Mouse (Mus musculus): Measurements from ENCODE around the gene Gm42669. TPM values are rescaled to one million over a fixed set of nuclear protein-coding genes. Genes with fewer than 3 reads are reported as not detected.

The Gm42669 gene
- polyA plus RNA-seq, 1 experiment from 2014 or later: 0.26 TPM

DNA sequence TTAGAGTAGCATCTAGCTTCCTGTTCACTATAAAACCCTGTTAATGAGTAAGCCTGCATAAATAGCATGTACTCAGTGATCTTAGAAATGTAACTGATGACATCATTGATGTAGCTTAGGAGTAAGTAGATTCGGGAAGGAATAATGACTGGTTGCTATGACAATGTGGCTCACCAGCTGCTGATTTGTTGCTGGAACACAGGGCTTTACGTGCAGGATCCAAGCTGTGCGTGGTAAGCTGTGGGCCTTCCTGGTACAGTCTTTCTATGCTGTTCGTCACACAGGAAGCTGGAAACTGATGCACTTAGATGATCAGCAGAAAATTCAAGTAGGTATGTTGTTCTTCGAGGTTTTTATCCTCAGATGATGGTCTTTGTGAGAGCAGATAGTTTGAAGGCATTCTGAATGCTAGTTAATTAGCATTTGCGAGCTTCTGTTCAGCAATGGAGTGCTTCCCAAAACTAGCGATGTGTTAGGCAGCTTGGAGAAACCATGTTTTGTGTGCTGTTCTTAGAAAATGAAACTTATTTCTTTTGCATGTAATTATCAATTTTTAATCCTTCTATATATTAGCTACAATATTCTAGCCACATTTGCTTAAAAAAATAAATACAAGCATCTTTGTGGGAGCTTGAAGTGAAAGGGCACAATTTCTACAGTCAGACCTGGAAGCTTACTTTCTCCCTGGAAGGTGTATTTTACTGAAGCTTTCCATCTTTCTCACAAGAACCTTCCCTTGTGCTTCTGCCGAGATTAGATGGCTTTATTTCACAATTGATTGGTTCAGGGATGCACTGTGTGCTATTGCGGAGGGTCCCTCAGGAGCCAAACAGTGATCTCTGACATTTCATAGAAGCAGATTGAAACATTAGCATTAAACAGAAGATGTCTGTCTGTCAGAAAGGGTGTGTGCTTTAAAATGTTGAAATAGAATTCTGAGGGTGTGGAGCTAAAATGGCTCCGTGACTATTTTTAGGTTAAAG, 9.6 kb upstream of the Gm42669 start:
- Histone ChIP-seq H3K9me3 (replicated peaks) (0 out of 2 replicates have a peak, but pooled peaks cover 3% of the 10 kb centered on the region), H3K36me3 (no peaks in the 10 kb centered on the region), H3K27ac (no peak overlapping the region), H3K4me1 (replicated peaks) (no peaks in the 10 kb centered on the region), H3K4me2 (no peak overlapping the region), H3K27me3 (no peaks in the 10 kb centered on the region), H3K4me3 (no peak overlapping the region), H3K9ac (no peak overlapping the region)
- 73% methylated on average over 10 of the region's 10 CpGs for WGBS
- ATAC-seq (replicated peaks; ENCODE audit: insufficient number of reproducible peaks, insufficient read depth, low FRiP score, low read depth): no peak

DNA sequence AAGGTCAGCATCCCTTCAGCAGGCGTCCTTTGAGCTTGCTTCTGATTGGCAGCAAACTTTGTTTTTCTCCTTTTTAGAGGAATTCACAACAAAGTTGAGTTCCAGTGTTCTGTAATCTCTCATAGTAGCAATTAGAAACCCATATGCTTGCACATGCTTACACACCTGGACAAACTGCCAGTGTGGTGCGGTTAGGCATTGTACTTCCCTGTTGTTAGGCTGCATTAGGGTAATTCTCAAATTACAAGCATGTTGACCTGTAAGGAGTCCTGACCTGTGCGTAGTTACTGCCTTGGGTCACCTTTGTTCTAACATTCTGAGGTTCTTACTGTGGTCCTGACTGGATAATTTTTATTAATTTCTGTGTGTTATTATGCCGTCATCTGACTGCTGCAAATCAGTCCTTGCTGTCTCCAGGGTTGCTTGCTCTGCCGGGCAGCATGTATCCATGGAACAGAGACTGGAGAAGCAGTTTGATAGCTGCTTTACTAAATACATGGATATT, 8.6 kb upstream of the Gm42669 start:
- H3K9ac ChIP-seq: no peak overlapping the region
- H3K27me3 ChIP-seq: no peaks in the 10 kb centered on the region
- no peak overlapping the region for H3K27ac ChIP-seq
- 81% methylated on average over 5 of the region's 5 CpGs for WGBS
- no peak overlapping the region for H3K4me3 ChIP-seq
- H3K4me1 ChIP-seq (replicated peaks): no peaks in the 10 kb centered on the region
- ATAC-seq (replicated peaks; ENCODE audit: insufficient number of reproducible peaks, insufficient read depth, low FRiP score, low read depth): no peak
- H3K9me3 ChIP-seq (replicated peaks): 0 out of 2 replicates have a peak, but pooled peaks cover 3% of the 10 kb centered on the region
- no peaks in the 10 kb centered on the region for H3K36me3 ChIP-seq
- H3K4me2 ChIP-seq: no peak overlapping the region

DNA sequence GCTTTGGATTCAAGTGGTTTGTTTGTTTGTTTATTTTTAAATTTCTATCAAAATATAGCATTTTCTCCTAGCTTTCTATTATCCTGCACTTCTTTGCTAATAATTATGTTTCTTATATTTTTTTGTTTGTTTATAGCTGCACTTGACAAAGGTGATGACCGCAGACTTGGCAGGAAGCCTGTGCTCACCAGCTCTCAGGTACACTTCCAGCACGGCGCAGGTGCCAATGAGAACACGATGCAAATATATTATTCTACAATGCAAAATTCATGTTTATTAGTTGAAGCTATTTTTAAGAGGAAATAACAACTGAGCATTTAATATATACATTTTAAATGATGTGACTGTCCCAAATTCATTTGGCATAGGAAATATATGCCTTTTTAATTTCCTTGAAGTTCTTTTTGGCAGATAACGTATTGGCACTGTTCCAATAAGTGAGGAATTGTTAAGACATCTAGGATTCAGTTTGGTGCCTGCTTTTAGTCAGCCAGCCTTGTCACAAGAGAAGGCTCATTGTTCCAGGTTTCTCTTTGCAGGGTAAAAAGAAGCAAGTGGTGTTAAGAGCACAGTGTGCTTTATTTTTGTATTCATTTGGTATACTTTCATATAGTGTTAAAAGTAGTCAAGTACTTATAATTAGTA, 7.4 kb upstream of the Gm42669 start:
- H3K4me1 ChIP-seq (replicated peaks): no peaks in the 10 kb centered on the region
- ATAC-seq (replicated peaks; ENCODE audit: insufficient number of reproducible peaks, insufficient read depth, low FRiP score, low read depth): no peak
- H3K9me3 ChIP-seq (replicated peaks): no peaks in the 10 kb centered on the region
- H3K27me3 ChIP-seq: no peaks in the 10 kb centered on the region
- 85% methylated on average over 5 of the region's 5 CpGs for WGBS
- no peak overlapping the region for H3K9ac ChIP-seq
- H3K27ac ChIP-seq: no peak overlapping the region
- no peak overlapping the region for H3K4me2 ChIP-seq
- no peak overlapping the region for H3K4me3 ChIP-seq
- H3K36me3 ChIP-seq: no peaks in the 10 kb centered on the region

DNA sequence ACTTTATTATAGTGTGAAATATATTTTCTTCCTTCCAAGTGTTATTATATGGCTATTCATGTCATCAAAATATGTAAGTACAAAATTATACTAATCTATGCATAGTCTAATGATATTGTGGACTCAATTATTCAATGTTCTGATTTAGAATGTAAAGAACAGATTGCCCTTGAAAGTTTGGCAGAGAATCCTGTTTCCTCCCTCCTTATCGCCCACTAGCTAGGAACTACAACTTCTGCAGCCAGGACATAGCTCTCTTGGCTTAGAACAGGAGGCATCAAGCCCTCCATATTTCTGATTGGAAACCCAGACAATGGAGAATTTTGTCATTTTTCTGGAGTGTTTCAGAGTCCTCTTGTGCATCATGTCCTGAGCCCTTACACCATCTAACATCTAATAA, 6.7 kb upstream of the Gm42669 start:
- H3K9ac ChIP-seq: no peak overlapping the region
- no peaks in the 10 kb centered on the region for H3K27me3 ChIP-seq
- no peak overlapping the region for H3K27ac ChIP-seq
- ATAC-seq (replicated peaks; ENCODE audit: insufficient number of reproducible peaks, insufficient read depth, low FRiP score, low read depth): no peak
- H3K4me2 ChIP-seq: no peak overlapping the region
- H3K36me3 ChIP-seq: no peaks in the 10 kb centered on the region
- no peak overlapping the region for H3K4me3 ChIP-seq
- H3K4me1 ChIP-seq (replicated peaks): no peaks in the 10 kb centered on the region
- WGBS: 71% methylated on average over 1 of the region's 1 CpGs
- no peaks in the 10 kb centered on the region for H3K9me3 ChIP-seq (replicated peaks)

DNA sequence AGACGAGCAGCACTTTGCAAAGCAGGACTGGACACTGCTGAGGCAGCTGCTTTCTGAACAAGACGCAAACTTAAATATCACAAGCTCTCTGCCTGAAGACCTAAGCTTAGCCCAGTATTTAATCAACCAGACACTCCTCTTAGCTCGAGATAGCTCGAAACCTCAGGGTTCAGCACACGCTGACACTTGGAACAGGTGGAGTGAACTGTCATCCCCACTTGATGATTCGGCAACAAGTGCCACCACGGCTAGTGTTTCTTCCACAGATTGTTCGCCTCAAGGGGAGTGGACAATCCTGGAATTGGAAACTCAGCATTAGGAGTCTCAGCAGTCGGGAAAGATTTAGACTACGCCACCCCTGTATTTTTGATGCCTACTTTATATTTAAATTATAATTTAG, 3.1 kb downstream of the Gm42669 start:
- Histone ChIP-seq H3K4me1 (replicated peaks) (no peaks in the 10 kb centered on the region), H3K4me2 (no peak overlapping the region), H3K9ac (no peak overlapping the region), H3K27ac (no peak overlapping the region), H3K36me3 (no peaks in the 10 kb centered on the region), H3K27me3 (no peaks in the 10 kb centered on the region), H3K9me3 (replicated peaks) (no peaks in the 10 kb centered on the region), H3K4me3 (no peak overlapping the region)
- 78% methylated on average over 10 of the region's 10 CpGs for WGBS
- no peak for ATAC-seq (replicated peaks; ENCODE audit: insufficient number of reproducible peaks, insufficient read depth, low FRiP score, low read depth)

DNA sequence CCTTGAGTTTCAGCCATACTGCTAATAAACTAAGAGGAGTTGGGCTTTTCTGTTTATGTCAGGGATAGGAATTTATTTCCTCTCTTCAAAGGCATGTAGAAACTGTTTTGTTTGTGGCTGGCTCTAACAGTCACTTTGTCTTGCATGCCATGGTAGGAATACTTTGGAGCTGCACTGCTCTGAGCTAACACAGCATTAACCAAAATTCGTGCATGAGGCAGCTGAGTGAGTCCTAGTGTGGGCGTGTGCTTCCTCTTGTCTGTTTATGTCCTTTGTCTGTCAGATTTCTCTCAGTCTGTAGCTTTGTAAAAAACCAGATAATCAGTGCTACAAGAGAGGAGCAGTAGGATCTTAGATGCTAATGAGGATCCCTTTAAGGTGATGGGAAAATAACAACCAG, 3.9 kb downstream of the Gm42669 start:
- Histone ChIP-seq H3K9ac (no peak overlapping the region), H3K4me1 (replicated peaks) (no peaks in the 10 kb centered on the region), H3K36me3 (no peaks in the 10 kb centered on the region), H3K27ac (no peak overlapping the region), H3K4me2 (no peak overlapping the region), H3K27me3 (no peaks in the 10 kb centered on the region), H3K4me3 (no peak overlapping the region), H3K9me3 (replicated peaks) (no peaks in the 10 kb centered on the region)
- WGBS: 51% methylated on average over 2 of the region's 2 CpGs
- ATAC-seq (replicated peaks; ENCODE audit: insufficient number of reproducible peaks, insufficient read depth, low FRiP score, low read depth): no peak

DNA sequence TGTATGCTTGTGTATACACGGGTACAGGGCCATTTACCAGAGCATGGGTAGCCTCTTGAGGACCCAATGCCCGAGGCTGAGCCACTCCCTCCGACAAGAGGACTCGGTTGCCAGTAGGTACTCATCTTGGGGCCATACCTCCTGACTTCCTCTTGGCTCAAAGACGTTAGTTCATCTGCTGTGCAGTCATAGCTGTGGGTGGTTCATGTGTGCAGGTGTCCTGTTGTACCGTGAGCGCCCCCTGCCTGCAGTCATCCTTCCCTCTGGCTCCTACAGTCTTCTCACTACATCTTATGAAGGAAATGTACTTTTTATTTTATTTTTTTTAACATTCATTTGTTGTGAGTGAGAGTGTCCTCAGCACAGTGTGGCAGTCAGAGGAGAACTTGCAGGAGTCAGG, 6.2 kb downstream of the Gm42669 start:
- Histone ChIP-seq H3K9me3 (replicated peaks) (no peaks in the 10 kb centered on the region), H3K27me3 (no peaks in the 10 kb centered on the region), H3K9ac (no peak overlapping the region), H3K4me1 (replicated peaks) (no peaks in the 10 kb centered on the region), H3K4me2 (no peak overlapping the region), H3K4me3 (no peak overlapping the region), H3K27ac (no peak overlapping the region), H3K36me3 (no peaks in the 10 kb centered on the region)
- no peak for ATAC-seq (replicated peaks; ENCODE audit: insufficient number of reproducible peaks, insufficient read depth, low FRiP score, low read depth)
- 37% methylated on average over 7 of the region's 7 CpGs for whole genome bisulfite sequencing

DNA sequence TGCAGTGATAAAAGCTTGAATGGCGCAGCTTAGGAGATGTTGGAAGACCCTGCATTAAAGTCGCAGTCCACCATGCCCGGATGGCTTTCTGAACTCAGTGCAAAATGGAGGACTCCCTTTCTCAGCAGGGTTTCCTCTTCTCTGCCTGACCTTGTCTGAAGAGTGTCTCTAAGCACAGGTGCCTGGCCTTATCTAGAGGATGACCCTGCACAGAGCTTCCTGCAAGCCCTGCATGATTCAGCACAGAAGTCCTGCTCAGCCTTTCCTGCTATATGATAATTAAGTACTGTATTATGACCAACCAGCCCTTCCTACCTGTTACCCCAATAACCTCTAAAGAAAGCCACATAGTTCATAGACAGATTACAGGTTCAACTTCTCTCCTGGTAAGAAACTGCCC, 8.0 kb downstream of the Gm42669 start:
- Histone ChIP-seq H3K27me3 (no peaks in the 10 kb centered on the region), H3K36me3 (no peaks in the 10 kb centered on the region), H3K9ac (no peak overlapping the region), H3K27ac (no peak overlapping the region), H3K4me1 (replicated peaks) (no peaks in the 10 kb centered on the region), H3K9me3 (replicated peaks) (no peaks in the 10 kb centered on the region), H3K4me2 (no peak overlapping the region), H3K4me3 (no peak overlapping the region)
- 85% methylated on average over 3 of the region's 3 CpGs for WGBS
- no peak for ATAC-seq (replicated peaks; ENCODE audit: insufficient number of reproducible peaks, insufficient read depth, low FRiP score, low read depth)

DNA sequence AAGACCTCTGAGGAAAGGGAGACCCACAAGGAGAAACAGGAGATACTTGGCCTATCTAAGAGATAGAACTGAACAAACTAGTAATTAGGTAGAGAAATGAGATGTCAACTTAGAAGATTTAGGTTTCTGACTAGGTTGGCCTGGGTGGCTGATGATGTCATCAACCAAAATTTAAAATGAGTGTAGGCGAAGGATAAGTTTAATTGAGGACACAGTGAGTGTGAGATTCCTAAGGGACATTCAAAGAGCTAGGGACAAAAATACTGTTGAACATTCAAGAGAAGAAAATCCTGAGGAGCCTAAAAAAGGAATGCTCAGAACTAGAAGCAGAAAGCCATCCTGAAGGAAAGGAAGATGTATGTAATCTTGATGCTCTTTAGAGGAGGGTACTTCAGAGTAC, 8.7 kb downstream of the Gm42669 start:
- Histone ChIP-seq H3K4me1 (replicated peaks) (no peaks in the 10 kb centered on the region), H3K4me2 (no peak overlapping the region), H3K4me3 (no peak overlapping the region), H3K9me3 (replicated peaks) (no peaks in the 10 kb centered on the region), H3K36me3 (no peaks in the 10 kb centered on the region), H3K9ac (no peak overlapping the region), H3K27ac (no peak overlapping the region), H3K27me3 (no peaks in the 10 kb centered on the region)
- ATAC-seq (replicated peaks; ENCODE audit: insufficient number of reproducible peaks, insufficient read depth, low FRiP score, low read depth): no peak
- WGBS: 85% methylated on average over 1 of the region's 1 CpGs

DNA sequence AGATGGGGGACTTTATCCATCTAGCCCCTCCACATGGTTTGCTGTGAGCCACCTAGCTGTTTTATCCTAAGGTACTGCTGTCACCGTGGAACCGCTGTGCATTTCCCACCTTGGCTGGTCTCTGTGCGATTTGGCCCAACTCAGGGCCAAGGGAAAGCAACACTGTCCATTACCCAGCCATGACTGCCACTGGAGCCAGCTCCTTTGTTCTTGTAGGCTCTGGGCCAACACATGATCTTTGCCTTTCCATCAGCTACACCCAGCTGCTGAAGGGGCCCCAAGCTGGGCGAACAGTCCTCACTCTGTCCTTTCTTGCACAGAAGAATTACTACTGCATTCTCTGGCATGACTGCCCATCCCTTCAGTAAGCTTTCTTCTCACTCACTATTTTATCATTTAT, 11.2 kb downstream of the Gm42669 start:
- no peak overlapping the region for H3K4me3 ChIP-seq
- no peaks in the 10 kb centered on the region for H3K9me3 ChIP-seq (replicated peaks)
- WGBS: 80% methylated on average over 4 of the region's 4 CpGs
- H3K4me2 ChIP-seq: no peak overlapping the region
- ATAC-seq (replicated peaks; ENCODE audit: insufficient number of reproducible peaks, insufficient read depth, low FRiP score, low read depth): no peak
- H3K36me3 ChIP-seq: no peaks in the 10 kb centered on the region
- 0 out of 2 replicates have a peak, but pooled peaks cover 3% of the 10 kb centered on the region for H3K4me1 ChIP-seq (replicated peaks)
- no peaks in the 10 kb centered on the region for H3K27me3 ChIP-seq
- H3K27ac ChIP-seq: no peak overlapping the region
- H3K9ac ChIP-seq: no peak overlapping the region

DNA sequence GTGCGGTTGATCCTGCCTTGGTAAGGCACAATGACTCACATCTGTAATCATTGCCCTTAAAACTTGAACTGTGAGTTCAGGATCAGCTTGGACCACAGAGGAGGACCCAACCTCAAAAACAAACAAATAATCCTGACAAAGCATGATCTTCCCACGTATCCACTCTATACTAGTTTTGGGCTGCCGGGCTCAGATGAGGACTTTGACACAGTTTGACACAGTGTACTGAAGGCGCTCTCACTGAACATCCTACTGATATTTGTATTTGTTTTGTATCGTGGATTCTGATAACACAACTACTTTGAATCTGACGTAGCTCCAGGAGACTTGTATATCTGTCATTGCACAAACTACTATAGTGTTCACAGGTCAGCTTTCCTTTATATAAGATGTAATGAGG, 14.0 kb downstream of the Gm42669 start:
- no peak overlapping the region for H3K27ac ChIP-seq
- no peaks in the 10 kb centered on the region for H3K27me3 ChIP-seq
- 80% methylated on average over 6 of the region's 6 CpGs for WGBS
- no peak overlapping the region for H3K4me2 ChIP-seq
- no peaks in the 10 kb centered on the region for H3K9me3 ChIP-seq (replicated peaks)
- no peaks in the 10 kb centered on the region for H3K36me3 ChIP-seq
- H3K9ac ChIP-seq: no peak overlapping the region
- H3K4me1 ChIP-seq (replicated peaks): 0 out of 2 replicates have a peak, but pooled peaks cover 3% of the 10 kb centered on the region
- no peak for ATAC-seq (replicated peaks; ENCODE audit: insufficient number of reproducible peaks, insufficient read depth, low FRiP score, low read depth)
- no peak overlapping the region for H3K4me3 ChIP-seq
